Mouse (Mus musculus) lung, postnatal 4 days (tissue): ENCODE data around the gene Poc1b.
A peak's percentile ranks its signal among the peaks of the same experiment; 100 is the strongest.

ENCODE experiments used
- DNase-seq, 2 experiments: peaks; one replicate each; pipeline ENCODE4 v3.0.0; 2021

Poc1b gene

DNA sequence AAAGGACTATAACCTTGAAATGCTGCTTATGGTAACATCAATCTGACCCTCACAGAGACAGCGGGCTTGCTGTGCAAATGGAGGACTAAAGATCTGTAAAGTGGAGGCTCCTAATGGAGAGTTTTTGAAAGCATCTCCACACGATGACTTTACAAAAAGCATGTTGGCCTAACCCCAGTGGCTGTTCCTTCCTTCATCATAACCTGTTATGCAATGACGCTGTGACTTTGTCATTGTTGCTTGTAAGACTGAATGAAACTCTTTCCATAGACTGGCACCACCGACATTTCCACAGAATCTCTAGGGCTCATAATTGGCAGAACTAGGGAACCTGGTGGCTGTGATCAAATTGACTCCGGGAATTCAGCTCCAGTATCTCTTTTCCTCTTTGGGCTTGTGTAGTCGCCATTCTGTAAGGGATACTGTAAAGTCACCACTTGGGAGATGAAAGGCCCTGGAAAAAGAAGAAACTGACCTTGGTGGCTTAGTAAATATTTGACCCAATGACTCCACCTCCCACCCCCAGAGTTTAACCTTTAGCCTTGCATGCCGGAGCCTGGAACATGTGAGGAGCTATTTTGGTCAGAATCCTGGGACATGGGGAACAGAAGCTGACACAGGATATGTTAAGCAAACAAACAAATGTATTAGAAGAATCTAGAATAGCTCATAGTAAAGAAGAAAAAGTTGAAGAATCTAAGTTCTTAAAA, 125.8 kb downstream of the Poc1b start:
- no peak for DNase-seq

DNA sequence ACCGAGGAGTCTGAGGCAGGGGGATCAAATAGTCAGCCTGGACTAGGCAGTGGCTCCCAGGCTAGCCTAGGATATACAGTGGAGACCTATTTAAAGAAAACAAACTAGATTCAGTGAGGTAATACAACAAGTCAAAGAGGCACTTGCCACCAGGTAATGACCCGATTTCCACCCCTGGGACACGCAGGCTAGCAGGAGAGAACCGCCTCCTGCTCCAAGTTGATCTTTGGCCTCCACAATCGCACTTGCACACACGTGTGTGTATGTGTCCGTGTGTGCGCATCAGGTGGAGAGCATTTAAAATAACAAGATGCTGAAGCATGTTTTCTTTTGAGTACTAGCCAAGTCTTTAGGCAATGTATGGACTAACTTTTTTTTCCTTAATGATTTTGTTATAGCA, 127.5 kb downstream of the Poc1b start:
- DNase-seq, result no peak

DNA sequence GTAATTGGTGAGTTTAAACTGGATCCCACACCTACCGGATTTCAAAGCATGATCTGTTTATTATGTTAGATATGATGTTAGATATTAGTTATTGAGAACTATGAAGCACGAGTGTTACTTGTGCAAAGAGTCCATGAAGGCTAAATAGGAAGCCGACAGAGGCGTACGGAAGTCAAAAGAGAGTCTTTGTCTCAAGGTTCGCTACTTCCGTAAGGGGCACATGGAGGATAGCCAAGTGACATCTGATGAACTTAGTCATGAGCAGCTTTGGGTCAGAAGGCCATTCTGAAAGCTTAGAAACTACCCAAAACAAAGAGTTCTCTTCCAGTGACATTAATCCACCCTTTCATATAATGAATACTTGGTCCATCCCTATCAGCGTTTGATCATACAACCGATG, 128.2 kb downstream of the Poc1b start:
- no peak for DNase-seq

DNA sequence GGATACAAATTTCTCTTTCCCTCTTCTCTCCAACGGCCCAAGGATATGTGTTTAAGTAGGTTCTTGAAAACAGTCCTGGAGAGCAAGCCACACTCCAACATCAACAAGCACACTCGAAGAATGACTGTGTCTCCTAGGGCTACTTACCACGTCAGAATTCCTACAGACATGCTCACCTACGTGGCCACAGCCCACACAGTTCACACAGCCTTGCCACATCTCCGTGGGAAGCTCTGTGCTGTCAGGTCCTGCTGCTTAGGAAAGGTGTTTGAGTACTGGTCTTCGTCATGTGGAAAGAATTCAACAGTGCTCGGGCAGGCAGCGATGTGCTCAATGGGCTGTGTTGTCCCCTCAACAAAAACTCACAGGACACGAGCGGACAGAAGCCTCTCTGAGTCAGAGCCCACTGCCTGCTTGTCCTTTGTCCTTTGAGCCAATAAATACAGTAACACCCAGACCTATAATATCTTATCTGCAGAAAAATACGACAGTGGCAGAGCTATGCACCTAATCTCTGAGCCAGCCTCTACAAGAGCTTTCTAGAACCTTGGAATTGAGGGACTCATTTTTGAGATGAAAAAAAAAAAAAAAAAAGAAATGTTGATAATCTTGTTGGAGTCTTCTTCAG, 130.5 kb downstream of the Poc1b start:
- DNase-seq, result peak; percentile 53 to 77

- no peak for DNase-seq
Observed at GRCm38 (mm10) chr10:99238537-99238936, 131.7 kb downstream of the Poc1b start.

DNA sequence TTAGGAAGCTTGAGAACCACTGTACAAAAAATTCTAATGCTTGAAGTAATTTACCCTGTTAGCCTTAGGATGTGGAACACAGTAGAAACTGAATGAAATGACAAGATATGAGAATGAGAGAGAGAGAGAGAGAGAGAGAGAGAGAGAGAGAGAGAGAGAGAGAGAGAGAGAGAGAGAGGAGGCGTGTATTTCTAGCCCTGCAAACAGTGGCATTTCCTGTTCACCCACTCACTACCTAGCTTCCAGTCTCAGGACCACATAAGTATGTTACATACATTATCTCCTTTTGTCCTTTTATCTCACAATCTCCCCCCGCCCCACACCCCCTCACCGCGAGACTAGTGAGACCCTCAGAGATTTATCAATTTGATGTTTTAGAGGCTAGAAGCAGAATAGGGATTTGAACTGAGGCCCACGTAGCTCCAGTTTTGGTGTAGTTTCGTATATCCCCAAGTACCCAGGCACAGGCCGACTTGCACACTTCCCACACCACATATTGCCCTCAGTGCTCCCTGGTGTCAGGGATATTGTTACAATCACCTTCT, 134.5 kb downstream of the Poc1b start:
- no peak for DNase-seq

DNA sequence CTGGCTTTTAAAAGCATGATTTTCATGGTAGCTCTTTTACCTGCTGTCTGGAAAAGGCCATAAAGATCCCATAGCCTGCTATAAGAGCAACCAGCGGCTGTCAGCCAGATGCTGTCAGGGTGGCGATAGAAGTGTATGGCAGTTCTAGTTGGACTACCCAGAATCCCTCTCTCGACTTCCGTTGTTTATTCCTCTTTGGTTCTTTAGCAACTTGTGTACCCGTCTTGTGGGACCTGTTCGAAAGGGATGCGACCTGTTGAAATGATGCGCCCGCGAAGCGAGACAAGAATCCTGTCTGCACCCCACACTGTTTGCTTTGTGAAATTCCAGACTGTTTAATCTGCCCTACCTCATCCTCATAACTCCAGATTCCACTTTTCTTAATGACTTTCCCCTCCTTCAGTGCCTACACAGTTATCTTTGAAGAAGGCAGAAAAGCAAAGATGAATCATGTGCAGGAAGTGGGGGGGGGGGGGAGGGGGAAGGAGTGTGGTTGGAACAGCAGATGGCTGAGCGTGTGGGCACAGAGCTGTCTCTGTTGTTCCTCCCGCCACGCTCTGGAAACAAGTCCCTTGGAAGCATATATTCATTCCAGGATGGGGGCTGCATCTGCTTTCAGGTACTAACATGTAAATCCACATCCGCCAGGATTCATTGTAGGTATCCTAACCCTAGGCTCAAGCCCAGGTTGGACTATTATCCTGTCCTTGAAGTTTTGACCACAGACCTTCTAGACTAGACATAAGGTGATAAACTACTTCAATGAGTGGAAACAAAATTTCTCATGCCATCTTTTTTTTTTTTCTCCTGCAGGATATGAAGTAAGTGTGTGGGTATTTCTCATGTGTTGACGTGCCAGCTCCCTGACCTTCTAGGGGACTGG, 135.2 kb downstream of the Poc1b start:
- DNase-seq, result peak; percentile 30 to 41

- no peak for DNase-seq
Observed at GRCm38 (mm10) chr10:99242721-99243120, 135.9 kb downstream of the Poc1b start.

GRCm38 (mm10) chr10:99243907-99244489, 137.2 kb downstream of the Poc1b start:
- no peak for DNase-seq

DNA sequence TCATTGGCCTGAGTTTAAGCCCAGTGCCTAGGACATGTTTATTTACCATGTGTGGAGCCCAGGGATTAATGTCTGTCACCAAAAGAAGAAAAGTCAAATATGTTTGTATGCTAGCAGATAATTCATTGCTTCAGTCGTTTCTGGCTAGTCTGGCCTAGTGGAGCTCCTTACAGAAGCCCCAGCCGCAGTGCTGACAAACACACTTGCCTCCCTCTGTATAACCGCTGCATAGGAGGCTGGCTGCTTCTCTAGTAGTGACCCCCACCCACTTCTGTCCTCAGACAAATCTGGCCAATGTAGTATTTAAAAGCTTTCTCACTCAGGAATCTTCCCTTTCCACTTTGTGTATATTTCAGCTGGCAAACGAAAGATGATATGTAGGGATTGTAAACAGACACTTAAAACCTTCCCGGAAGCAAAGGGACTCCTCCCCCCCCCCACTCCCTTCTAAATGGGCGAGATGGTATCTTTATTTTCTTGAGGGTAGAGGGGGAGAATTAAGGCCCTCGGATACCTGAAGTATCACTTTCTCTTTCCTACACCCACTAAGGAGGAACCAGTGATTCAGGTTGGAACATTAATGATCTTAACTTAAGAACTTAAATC, 137.9 kb downstream of the Poc1b start:
- DNase-seq, result no peak

- DNase-seq, result no peak
Observed at GRCm38 (mm10) chr10:99246797-99247508, 140.1 kb downstream of the Poc1b start.
